Mouse (Mus musculus) small intestine, adult 2 months (tissue): ENCODE data around the gene Spsb2. TPM values are rescaled to one million over a fixed set of nuclear protein-coding genes. Genes with fewer than 3 reads are reported as not detected.

ENCODE experiments used
- H3K27ac ChIP-seq: fragments of 200-500 bp; 2 replicates; pipeline ENCODE4 v1.5.1; 2012; ENCODE audit warnings: low read depth, low read length, control low read depth, inconsistent platforms; ENCODE audit not compliant: insufficient read depth
- H3K27me3 ChIP-seq: fragments of 200-500 bp; 2 replicates; pipeline ENCODE4 v1.6.1; 2012; ENCODE audit warnings: mild to moderate bottlenecking, moderate library complexity, low read length, inconsistent platforms; ENCODE audit not compliant: control insufficient read depth, insufficient read depth
- H3K36me3 ChIP-seq: fragments of 200-500 bp; 2 replicates; pipeline ENCODE4 v1.6.1; 2012; ENCODE audit warnings: mild to moderate bottlenecking, low read length, control low read depth, inconsistent platforms; ENCODE audit not compliant: control insufficient read depth, insufficient read depth
- H3K4me1 ChIP-seq: fragments of 200-500 bp; 2 replicates; pipeline ENCODE4 v1.6.1; 2012; ENCODE audit warnings: low read length, inconsistent platforms, mixed read lengths; ENCODE audit not compliant: control insufficient read depth, insufficient read depth, insufficient read length
- H3K4me3 ChIP-seq: fragments of 200-500 bp; 2 replicates; pipeline ENCODE4 v1.5.1; 2012; ENCODE audit warnings: low read depth, mild to moderate bottlenecking, control low read depth, inconsistent platforms, low read length, moderate library complexity
- CTCF ChIP-seq: fragments of 200-500 bp; IDR thresholded peaks from 2 replicates; pipeline ENCODE4 v1.5.1; 2012; ENCODE audit warnings: low read depth, mild to moderate bottlenecking, control low read depth, inconsistent platforms, low read length, moderate library complexity, mixed read lengths; ENCODE audit not compliant: insufficient replicate concordance, insufficient read length; ENCODE audit errors: extremely low read depth
- POLR2A ChIP-seq: fragments of 200-500 bp; IDR thresholded peaks from 2 replicates; pipeline ENCODE4 v1.6.1; 2012; ENCODE audit warnings: low read depth, mild to moderate bottlenecking, control low read depth, inconsistent platforms, low read length, moderate library complexity
- WGBS: fragments of 180-500 bp; shearing (Covaris S2); methylation state at CpG from one replicate; pipeline ENCODE4 v1.1.7; 2018; 5-methylcytosine and 5-hydroxymethylcytosine counted together
- polyA plus RNA-seq: library from polyadenylated mRNA; depleted of rRNA; stranded (reverse); fragments of >200 nt; gene quantifications from 2 replicates; pipeline ENCODE4 v1.2.3, GENCODE M21; 2012; rRNA removed

Spsb2 gene
- polyA plus RNA-seq: 16.6 and 38.8 TPM in 2 replicates

GRCm38 (mm10) chr6:124808358-124809012 lies at the start of gene Spsb2:
TSS of gene Spsb2 (plus strand) at chr6:124808661.
- TF ChIP-seq POLR2A (peak; percentile 22; the same call in 1 of the 2 replicates), CTCF (no peak)
- H3K27ac ChIP-seq: peak within 1 kb of the TSS; percentile 94

GRCm38 (mm10) chr6:124758849-124759232 lies 49.6 kb upstream of the Spsb2 start:
- Histone ChIP-seq H3K4me3 (no peak overlapping the region), H3K36me3 (no peaks in the 10 kb centered on the region), H3K4me1 (peaks cover 8% of the 10 kb centered on the region), H3K27me3 (no peaks in the 10 kb centered on the region), H3K27ac (peak overlapping the region; percentile 2; the same call in 1 of the 2 replicates)
- TF ChIP-seq CTCF (no peak), POLR2A (no peak)
- 39% methylated on average over 2 of the region's 2 CpGs for WGBS

More at GRCm38 (mm10) chr6:124808358-124809012, at the start of gene Spsb2:
- H3K27me3 ChIP-seq: no peaks in the 10 kb centered on the region
- peaks cover 16% of the 10 kb centered on the region for H3K36me3 ChIP-seq
- peak within 1 kb of the TSS; percentile 68 for H3K4me3 ChIP-seq
- peaks cover 22% of the 10 kb centered on the region for H3K4me1 ChIP-seq
- WGBS: 2% methylated on average over 29 of the region's 29 CpGs

GRCm38 (mm10) chr6:124759259-124759658 lies 49.2 kb upstream of the Spsb2 start:
- H3K36me3 ChIP-seq: no peaks in the 10 kb centered on the region
- no peak for TF ChIP-seq POLR2A
- TF ChIP-seq CTCF: peak; percentile 90
- peaks cover 7% of the 10 kb centered on the region for H3K4me1 ChIP-seq
- no peak overlapping the region for H3K4me3 ChIP-seq
- no peak overlapping the region for H3K27ac ChIP-seq
- WGBS: 5% methylated on average over 5 of the region's 5 CpGs
- H3K27me3 ChIP-seq: no peaks in the 10 kb centered on the region

GRCm38 (mm10) chr6:124765951-124766350 lies 42.5 kb upstream of the Spsb2 start:
- H3K4me3 ChIP-seq: no peak overlapping the region
- TF ChIP-seq POLR2A (no peak), CTCF (no peak)
- 0 out of 2 replicates have a peak, but pooled peaks cover 3% of the 10 kb centered on the region for H3K4me1 ChIP-seq
- H3K27me3 ChIP-seq: peaks cover 13% of the 10 kb centered on the region
- 89% methylated on average over 7 of the region's 7 CpGs for WGBS
- no peaks in the 10 kb centered on the region for H3K36me3 ChIP-seq
- H3K27ac ChIP-seq: no peak overlapping the region

GRCm38 (mm10) chr6:124767536-124767919 lies 40.9 kb upstream of the Spsb2 start:
- H3K4me3 ChIP-seq: no peak overlapping the region
- peaks cover 13% of the 10 kb centered on the region for H3K27me3 ChIP-seq
- WGBS: 78% methylated on average over 4 of the region's 4 CpGs
- no peak overlapping the region for H3K27ac ChIP-seq
- TF ChIP-seq CTCF (no peak), POLR2A (no peak)
- 0 out of 2 replicates have a peak, but pooled peaks cover 3% of the 10 kb centered on the region for H3K4me1 ChIP-seq
- no peaks in the 10 kb centered on the region for H3K36me3 ChIP-seq

- Histone ChIP-seq H3K4me1 (0 out of 2 replicates have a peak, but pooled peaks cover 3% of the 10 kb centered on the region), H3K4me3 (peak overlapping the region; percentile 68), H3K27me3 (peaks cover 13% of the 10 kb centered on the region), H3K36me3 (no peaks in the 10 kb centered on the region), H3K27ac (no peak overlapping the region)
- TF ChIP-seq CTCF (no peak), POLR2A (no peak)
- WGBS: 51% methylated on average over 19 of the region's 19 CpGs
These were observed 40.3 kb upstream of the Spsb2 start for GRCm38 (mm10) chr6:124767920-124768703.

GRCm38 (mm10) chr6:124768704-124769044 lies 39.8 kb upstream of the Spsb2 start:
- WGBS: 19% methylated on average over 9 of the region's 9 CpGs

More at GRCm38 (mm10) chr6:124768704-124769044, 39.8 kb upstream of the Spsb2 start:
- no peak for TF ChIP-seq POLR2A
- no peak for TF ChIP-seq CTCF
- no peak overlapping the region for H3K27ac ChIP-seq
- H3K36me3 ChIP-seq: no peaks in the 10 kb centered on the region
- H3K4me1 ChIP-seq: 0 out of 2 replicates have a peak, but pooled peaks cover 3% of the 10 kb centered on the region
- H3K4me3 ChIP-seq: peak overlapping the region; percentile 68
- peaks cover 13% of the 10 kb centered on the region for H3K27me3 ChIP-seq
